Mouse (Mus musculus): Measurements from ENCODE around the gene March9. TPM values are rescaled to one million over a fixed set of nuclear protein-coding genes. Genes with fewer than 3 reads are reported as not detected.
A peak's percentile ranks its signal among the peaks of the same experiment; 100 is the strongest.
"Not testable (repeated sequence)": the region's sequence is repeated elsewhere in the genome, so short reads cannot be mapped to it uniquely, and the experiment has no call there.

Gene March9
- polyA plus RNA-seq, 1 experiment, result 6.9 TPM

- H3K27ac ChIP-seq (ENCODE audit: insufficient read depth, low read depth, low read length), result 0 out of 2 replicates have a peak within 1 kb of the TSS, but pooled peaks have one; percentile 1
- TF ChIP-seq POLR2A (IDR thresholded peaks at IDR 0.05; ENCODE audit: low read depth, low read length) (no peak), CTCF (IDR thresholded peaks at IDR 0.05; ENCODE audit: extremely low read depth, insufficient read length, insufficient replicate concordance, low read depth, low read length) (peak; percentile 22; the same call in 1 of the 2 replicates)
- peak within 1 kb of the TSS; percentile 53 for H3K4me3 ChIP-seq (ENCODE audit: low read depth, low read length)
- 61% methylated on average over 9 of the region's 9 CpGs for WGBS
- no peaks in the 10 kb centered on the region for H3K36me3 ChIP-seq (ENCODE audit: control insufficient read depth, insufficient read depth, low read length)
- H3K4me1 ChIP-seq (ENCODE audit: control insufficient read depth, insufficient read depth, insufficient read length, low read length), result peaks cover 6% of the 10 kb centered on the region; the same call in 1 of the 2 replicates
- peaks cover 27% of the 10 kb centered on the region for H3K27me3 ChIP-seq (ENCODE audit: control insufficient read depth, insufficient read depth, low read length)
Measured at GRCm38 (mm10) chr10:127075080-127075479, 15.1 kb upstream of the March9 start, which contains the start of gene Agap2. Agap2 (plus strand) TSS chr10:127075284.

DNA sequence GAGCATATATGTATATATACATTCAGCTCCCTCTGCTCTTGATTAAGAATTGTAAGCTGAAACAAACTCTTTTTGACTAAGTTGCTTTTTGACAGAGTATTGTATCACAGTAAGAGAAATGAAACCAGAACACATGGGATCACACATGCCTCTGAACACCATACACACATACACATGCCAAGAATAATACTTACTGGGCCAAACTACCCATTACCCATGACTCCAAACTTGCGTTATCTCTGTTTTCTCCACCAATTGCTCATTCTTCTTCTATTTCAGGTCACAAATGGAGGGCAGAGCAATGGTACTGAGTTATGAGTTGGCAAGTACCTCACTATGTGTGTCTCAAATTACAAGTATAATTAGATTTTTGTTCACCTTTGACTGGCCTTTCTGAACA is 14.0 kb upstream of the March9 start:
- WGBS, result 98% methylated on average over 1 of the region's 1 CpGs
- Histone ChIP-seq H3K4me1 (ENCODE audit: control insufficient read depth, insufficient read depth, insufficient read length, low read length) (peaks cover 5% of the 10 kb centered on the region; the same call in 1 of the 2 replicates), H3K4me3 (ENCODE audit: low read depth, low read length) (no peak overlapping the region), H3K36me3 (ENCODE audit: control insufficient read depth, insufficient read depth, low read length) (no peaks in the 10 kb centered on the region), H3K27me3 (ENCODE audit: control insufficient read depth, insufficient read depth, low read length) (peaks cover 16% of the 10 kb centered on the region), H3K27ac (ENCODE audit: insufficient read depth, low read depth, low read length) (no peak overlapping the region)
- TF ChIP-seq CTCF (IDR thresholded peaks at IDR 0.05; ENCODE audit: extremely low read depth, insufficient read length, insufficient replicate concordance, low read depth, low read length) (no peak), POLR2A (IDR thresholded peaks at IDR 0.05; ENCODE audit: low read depth, low read length) (no peak)

DNA sequence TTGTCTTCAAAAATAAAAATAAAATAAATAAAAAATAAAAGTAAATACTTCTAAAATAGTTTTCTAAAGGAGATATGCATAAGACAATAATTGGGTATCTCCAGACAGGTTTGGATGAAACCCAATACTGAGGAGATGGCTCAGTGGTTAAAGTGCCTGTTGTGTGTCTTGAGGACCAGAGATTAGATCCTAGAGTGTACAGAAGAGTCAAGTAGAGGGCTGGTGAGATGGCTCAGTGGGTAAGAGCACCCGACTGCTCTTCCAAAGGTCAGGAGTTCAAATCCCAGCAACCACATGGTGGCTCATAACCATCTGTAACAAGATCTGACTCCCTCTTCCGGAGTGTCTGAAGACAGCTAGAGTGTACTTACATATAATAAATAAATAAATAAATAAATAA is 13.0 kb upstream of the March9 start:
- H3K27ac ChIP-seq (ENCODE audit: insufficient read depth, low read depth, low read length); H3K4me1 ChIP-seq (ENCODE audit: control insufficient read depth, insufficient read depth, insufficient read length, low read length); H3K36me3 ChIP-seq (ENCODE audit: control insufficient read depth, insufficient read depth, low read length); H3K4me3 ChIP-seq (ENCODE audit: low read depth, low read length); H3K27me3 ChIP-seq (ENCODE audit: control insufficient read depth, insufficient read depth, low read length): not testable (repeated sequence)
- 62% methylated on average over 2 of the region's 2 CpGs for WGBS

DNA sequence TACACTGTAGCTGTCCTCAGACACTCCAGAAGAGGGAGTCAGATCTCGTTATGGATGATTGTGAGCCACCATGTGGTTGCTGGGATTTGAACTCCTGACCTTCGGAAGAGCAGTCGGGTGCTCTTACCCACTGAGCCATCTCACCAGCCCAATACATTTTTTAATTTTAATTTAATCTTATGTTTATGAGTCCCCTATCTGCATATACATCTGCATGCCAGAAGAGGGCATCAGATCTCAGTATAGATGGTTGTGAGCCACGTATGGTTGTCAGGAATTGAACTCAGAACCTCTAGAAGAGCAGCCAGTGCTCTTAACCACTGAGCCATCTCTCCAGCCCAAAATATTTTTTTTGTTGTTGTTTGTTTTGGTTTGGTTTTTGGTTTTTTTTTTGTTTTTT is 12.3 kb upstream of the March9 start:
- H3K36me3 ChIP-seq (ENCODE audit: control insufficient read depth, insufficient read depth, low read length), result peaks cover 13% of the 10 kb centered on the region
- H3K4me1 ChIP-seq (ENCODE audit: control insufficient read depth, insufficient read depth, insufficient read length, low read length); H3K27ac ChIP-seq (ENCODE audit: insufficient read depth, low read depth, low read length); H3K4me3 ChIP-seq (ENCODE audit: low read depth, low read length); H3K27me3 ChIP-seq (ENCODE audit: control insufficient read depth, insufficient read depth, low read length): not testable (repeated sequence)
- WGBS, result 68% methylated on average over 4 of the region's 4 CpGs

DNA sequence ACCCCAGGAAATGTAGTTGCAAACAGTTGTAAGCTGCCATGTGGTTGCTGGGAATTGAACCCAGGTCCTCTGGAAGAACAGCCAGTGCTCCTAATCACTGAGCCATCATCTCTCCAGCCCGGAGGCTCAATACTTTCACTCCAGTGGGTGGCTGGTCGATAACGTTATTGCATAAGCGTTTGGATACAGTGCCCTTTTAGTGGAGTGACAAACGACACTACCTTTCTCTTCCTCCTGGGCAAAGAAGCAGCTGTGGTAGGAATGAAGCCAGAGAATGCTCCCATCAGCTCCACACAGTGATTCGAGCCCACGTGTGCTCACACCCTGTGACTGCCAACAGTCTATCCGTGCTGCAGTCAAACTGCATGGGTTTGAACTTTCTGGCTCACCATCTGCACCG is 11.2 kb upstream of the March9 start:
- no peaks in the 10 kb centered on the region for H3K27me3 ChIP-seq (ENCODE audit: control insufficient read depth, insufficient read depth, low read length)
- WGBS, result 42% methylated on average over 9 of the region's 9 CpGs
- H3K27ac ChIP-seq (ENCODE audit: insufficient read depth, low read depth, low read length), result no peak overlapping the region
- H3K4me3 ChIP-seq (ENCODE audit: low read depth, low read length), result no peak overlapping the region
- TF ChIP-seq CTCF (IDR thresholded peaks at IDR 0.05; ENCODE audit: extremely low read depth, insufficient read length, insufficient replicate concordance, low read depth, low read length) (no peak), POLR2A (IDR thresholded peaks at IDR 0.05; ENCODE audit: low read depth, low read length) (no peak)
- H3K36me3 ChIP-seq (ENCODE audit: control insufficient read depth, insufficient read depth, low read length), result peaks cover 21% of the 10 kb centered on the region
- H3K4me1 ChIP-seq (ENCODE audit: control insufficient read depth, insufficient read depth, insufficient read length, low read length), result peaks cover 13% of the 10 kb centered on the region; the same call in 1 of the 2 replicates

DNA sequence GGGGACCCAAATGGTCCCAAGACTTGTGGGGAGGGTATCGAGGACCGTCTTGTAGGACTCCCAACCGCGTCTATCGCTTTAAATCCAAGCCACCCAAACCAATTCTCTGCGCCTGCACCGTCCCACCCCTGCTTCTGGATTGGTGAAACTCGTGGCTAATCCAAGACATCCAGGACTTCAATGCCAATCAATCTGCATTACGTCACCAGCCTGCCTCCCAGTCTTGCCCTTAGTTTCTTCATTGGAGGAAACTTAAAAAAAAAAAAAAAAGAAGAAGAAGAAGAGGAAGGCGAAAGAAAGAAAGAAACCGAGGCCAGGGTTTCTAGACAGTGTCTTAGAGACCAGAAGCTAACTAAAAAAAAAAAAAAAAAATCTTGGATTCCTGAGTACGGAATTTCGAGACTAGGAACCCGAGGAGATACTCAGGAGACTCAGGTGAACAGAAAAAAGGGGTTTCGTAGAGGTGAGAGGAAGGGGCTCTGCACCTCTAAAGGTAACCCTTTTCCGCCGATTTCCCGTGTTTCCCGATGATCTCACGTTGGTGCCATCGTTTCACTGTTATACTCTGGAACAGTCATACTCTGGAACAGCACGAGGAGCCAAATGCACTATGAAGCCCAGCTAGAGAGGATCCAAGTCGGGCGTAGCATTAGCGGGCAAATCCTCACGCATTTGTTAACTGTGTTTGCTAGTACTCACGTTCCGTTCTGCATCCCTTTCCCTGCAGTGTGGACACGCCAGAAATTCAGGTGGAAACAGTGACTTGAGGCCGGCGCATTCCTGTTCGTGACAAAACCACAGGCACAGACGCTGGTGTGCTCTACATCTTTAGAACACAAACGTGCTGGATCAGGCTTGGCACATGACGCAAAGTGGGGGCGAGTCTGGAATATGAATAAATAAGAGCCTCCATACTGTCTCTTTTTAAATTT is 10.5 kb upstream of the March9 start, which contains the start of gene Tspan31:
Gene Tspan31, minus strand, starts transcription at position 75 of the 932 bp plus-strand sequence.
- TF ChIP-seq POLR2A (IDR thresholded peaks at IDR 0.05; ENCODE audit: low read depth, low read length), result peak; percentile 78; the same call in 1 of the 2 replicates
- TF ChIP-seq CTCF (IDR thresholded peaks at IDR 0.05; ENCODE audit: extremely low read depth, insufficient read length, insufficient replicate concordance, low read depth, low read length), result no peak
- WGBS, result under 1% methylated on average over 36 of the region's 36 CpGs
- peaks cover 22% of the 10 kb centered on the region for H3K36me3 ChIP-seq (ENCODE audit: control insufficient read depth, insufficient read depth, low read length)
- no peaks in the 10 kb centered on the region for H3K27me3 ChIP-seq (ENCODE audit: control insufficient read depth, insufficient read depth, low read length)
- peak within 1 kb of the TSS; percentile 58; the same call in 1 of the 2 replicates for H3K27ac ChIP-seq (ENCODE audit: insufficient read depth, low read depth, low read length)
- H3K4me1 ChIP-seq (ENCODE audit: control insufficient read depth, insufficient read depth, insufficient read length, low read length), result peaks cover 15% of the 10 kb centered on the region
- peak within 1 kb of the TSS; percentile 82 for H3K4me3 ChIP-seq (ENCODE audit: low read depth, low read length)

- WGBS, result 4% methylated on average over 30 of the region's 30 CpGs
- peak overlapping the region; percentile 58; the same call in 1 of the 2 replicates for H3K27ac ChIP-seq (ENCODE audit: insufficient read depth, low read depth, low read length)
- H3K4me3 ChIP-seq (ENCODE audit: low read depth, low read length), result peak overlapping the region; percentile 82
- TF ChIP-seq CTCF (IDR thresholded peaks at IDR 0.05; ENCODE audit: extremely low read depth, insufficient read length, insufficient replicate concordance, low read depth, low read length), result no peak
- TF ChIP-seq POLR2A (IDR thresholded peaks at IDR 0.05; ENCODE audit: low read depth, low read length), result no peak
- H3K27me3 ChIP-seq (ENCODE audit: control insufficient read depth, insufficient read depth, low read length), result no peaks in the 10 kb centered on the region
- H3K36me3 ChIP-seq (ENCODE audit: control insufficient read depth, insufficient read depth, low read length), result peaks cover 27% of the 10 kb centered on the region
- peaks cover 15% of the 10 kb centered on the region for H3K4me1 ChIP-seq (ENCODE audit: control insufficient read depth, insufficient read depth, insufficient read length, low read length)
Measured at GRCm38 (mm10) chr10:127069281-127070189, 9.6 kb upstream of the March9 start.
